Mouse (Mus musculus) intestine, postnatal 0 days (tissue): ENCODE measurements around the gene Cnot11. TPM values are rescaled to one million over a fixed set of nuclear protein-coding genes. Genes with fewer than 3 reads are reported as not detected.
"Not testable (repeated sequence)": the region's sequence is repeated elsewhere in the genome, so short reads cannot be mapped to it uniquely, and the experiment has no call there.

Source experiments
- ATAC-seq: fragments of 200-750 bp; cut with Nextera tagmentation; 2 replicates; pipeline ENCODE4 v1.8.0; 2017; ENCODE audit warnings: mild to moderate bottlenecking, moderate TSS enrichment, moderate library complexity
- H3K27ac ChIP-seq: fragments of 300-500 bp; sonication (generic); 2 replicates; pipeline ENCODE4 v1.5.1; 2014; ENCODE audit warnings: mild to moderate bottlenecking, low read depth, low read length, moderate library complexity
- H3K27me3 ChIP-seq: fragments of 300-500 bp; sonication (generic); replicated peaks from 2 replicates; pipeline ENCODE4 v1.6.1; 2014; ENCODE audit warnings: low read length, mixed read lengths; ENCODE audit not compliant: control insufficient read depth, insufficient read depth
- H3K36me3 ChIP-seq: fragments of 300-500 bp; sonication (generic); 2 replicates; pipeline ENCODE4 v1.6.1; 2014; ENCODE audit warnings: mild to moderate bottlenecking, moderate library complexity; ENCODE audit not compliant: control insufficient read depth, insufficient read depth
- H3K4me1 ChIP-seq: fragments of 300-500 bp; sonication (generic); replicated peaks from 2 replicates; pipeline ENCODE4 v1.6.1; 2014; ENCODE audit warnings: antibody characterized with exemption, low read length, mixed read lengths; ENCODE audit not compliant: control insufficient read depth, insufficient read depth
- H3K4me2 ChIP-seq: fragments of 300-500 bp; sonication (generic); replicated peaks from 2 replicates; pipeline ENCODE4 v1.6.1; 2014; ENCODE audit warnings: low read depth, mild to moderate bottlenecking, moderate library complexity
- H3K4me3 ChIP-seq: fragments of 300-500 bp; sonication (generic); 2 replicates; pipeline ENCODE4 v1.5.1; 2014; ENCODE audit warnings: low read depth, low read length
- H3K9ac ChIP-seq: fragments of 300-500 bp; sonication (generic); 2 replicates; pipeline ENCODE4 v1.6.1; 2014; ENCODE audit warnings: mild to moderate bottlenecking, low read depth, low read length
- H3K9me3 ChIP-seq: fragments of 300-500 bp; sonication (generic); 2 replicates; pipeline ENCODE4 v1.6.1; 2016; ENCODE audit warnings: mixed run types; ENCODE audit not compliant: control insufficient read depth
- CTCF ChIP-seq: sonication (generic); IDR thresholded peaks from 2 replicates; pipeline ENCODE4 v1.5.1; 2016; ENCODE audit warnings: low read depth, mild to moderate bottlenecking, control low read depth, antibody characterized with exemption, moderate library complexity
- WGBS: fragments of 180-500 bp; shearing (Covaris S2); extraction: QIAGEN DNeasy Blood & Tissue Kit; methylation state at CpG from one replicate; pipeline ENCODE4 v1.1.7; 2014; 5-methylcytosine and 5-hydroxymethylcytosine counted together
- polyA plus RNA-seq: library from polyadenylated mRNA; unstranded; fragments of >200 nt; fragmentation: Nextera tagmentation; extraction: Ambion mirVana; gene quantifications from 2 replicates; pipeline ENCODE4 v1.2.1, GENCODE M21; 2015

The Cnot11 gene
- polyA plus RNA-seq, 1 experiment from 2014 or later: 13.5 TPM

DNA sequence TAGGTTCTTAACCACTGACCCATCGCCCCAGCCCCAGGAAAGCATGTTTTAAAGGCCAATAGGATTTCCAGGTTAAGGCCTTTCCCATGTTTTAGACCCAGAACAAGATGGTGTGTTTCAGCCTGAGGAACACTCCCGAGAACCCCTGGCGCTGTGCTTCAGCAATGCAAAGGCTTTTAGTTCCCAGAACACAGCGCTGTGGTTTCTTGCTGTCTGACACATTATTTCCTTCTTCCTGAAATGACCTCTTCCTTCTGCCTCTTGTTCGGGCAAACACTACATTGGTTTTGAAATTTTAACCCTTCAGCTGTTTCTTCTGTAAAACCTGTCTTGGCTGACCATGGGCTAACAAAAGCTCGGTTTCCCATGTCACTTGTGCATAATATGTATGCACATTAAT lies 44.3 kb downstream of the Cnot11 start:
- no peak overlapping the region for H3K9ac ChIP-seq
- WGBS: 71% methylated on average over 6 of the region's 6 CpGs
- H3K4me3 ChIP-seq: no peak overlapping the region
- no peaks in the 10 kb centered on the region for H3K36me3 ChIP-seq
- H3K9me3 ChIP-seq: no peaks in the 10 kb centered on the region
- no peak overlapping the region; the same call in 1 of the 2 replicates for H3K27ac ChIP-seq
- no peaks in the 10 kb centered on the region for H3K27me3 ChIP-seq
- no peak for ATAC-seq
- peaks cover 7% of the 10 kb centered on the region; the same call in 1 of the 2 replicates for H3K4me1 ChIP-seq
- no peak overlapping the region for H3K4me2 ChIP-seq
- no peak for TF ChIP-seq CTCF

DNA sequence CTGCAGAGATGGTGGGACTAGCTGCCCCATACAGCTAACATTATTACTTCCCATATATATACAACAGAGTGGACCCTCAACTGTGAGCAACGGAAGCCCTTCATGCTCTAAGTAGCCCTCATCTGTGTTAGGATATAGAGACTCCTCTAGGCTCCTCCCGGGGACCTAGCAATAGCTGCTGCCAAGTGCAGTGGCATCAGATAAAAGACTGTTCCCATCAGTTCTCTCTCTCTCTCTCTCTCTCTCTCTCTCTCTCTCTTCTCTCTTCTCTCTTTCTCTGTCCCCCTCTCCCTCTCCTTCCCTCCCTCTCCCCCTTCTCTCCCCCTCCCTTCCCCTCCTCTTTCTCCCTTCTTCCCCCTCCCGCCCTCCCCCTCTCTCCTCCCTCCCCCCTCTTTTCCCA lies 46.4 kb downstream of the Cnot11 start:
- ATAC-seq: no peak
- H3K4me2 ChIP-seq: no peak overlapping the region
- no peaks in the 10 kb centered on the region for H3K9me3 ChIP-seq
- TF ChIP-seq CTCF: no peak
- no peak overlapping the region for H3K9ac ChIP-seq
- H3K27me3 ChIP-seq: no peaks in the 10 kb centered on the region
- no peaks in the 10 kb centered on the region for H3K36me3 ChIP-seq
- WGBS: 74% methylated on average over 2 of the region's 3 CpGs
- H3K4me3 ChIP-seq: no peak overlapping the region
- H3K27ac ChIP-seq: no peak overlapping the region
- H3K4me1 ChIP-seq: peaks cover 7% of the 10 kb centered on the region; the same call in 1 of the 2 replicates

DNA sequence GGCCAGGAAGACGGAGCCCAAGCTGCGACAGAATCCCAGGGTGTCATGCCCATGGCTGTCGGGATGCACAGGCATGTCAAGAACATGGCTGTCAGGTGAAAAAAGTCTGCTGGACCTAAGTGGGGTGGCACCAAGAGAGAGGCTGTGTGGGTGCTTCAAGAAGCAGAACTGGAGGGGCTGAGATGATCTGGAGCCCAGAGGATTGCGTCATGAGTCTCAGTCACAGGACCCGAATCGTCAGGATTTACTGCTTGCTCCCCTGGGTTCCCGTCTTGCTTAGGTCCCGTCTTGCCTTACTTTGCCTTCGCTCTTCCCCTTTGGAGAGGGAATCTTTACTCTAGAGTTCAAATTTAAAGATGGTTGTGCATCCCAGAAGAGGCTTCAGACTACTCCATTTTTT lies 48.4 kb downstream of the Cnot11 start:
- Histone ChIP-seq H3K27ac (no peak overlapping the region), H3K4me1 (peaks cover 5% of the 10 kb centered on the region; the same call in 1 of the 2 replicates), H3K4me3 (no peak overlapping the region), H3K4me2 (no peak overlapping the region), H3K9me3 (no peaks in the 10 kb centered on the region), H3K27me3 (no peaks in the 10 kb centered on the region), H3K9ac (no peak overlapping the region), H3K36me3 (no peaks in the 10 kb centered on the region)
- no peak for ATAC-seq
- TF ChIP-seq CTCF: no peak
- WGBS: 83% methylated on average over 9 of the region's 9 CpGs

DNA sequence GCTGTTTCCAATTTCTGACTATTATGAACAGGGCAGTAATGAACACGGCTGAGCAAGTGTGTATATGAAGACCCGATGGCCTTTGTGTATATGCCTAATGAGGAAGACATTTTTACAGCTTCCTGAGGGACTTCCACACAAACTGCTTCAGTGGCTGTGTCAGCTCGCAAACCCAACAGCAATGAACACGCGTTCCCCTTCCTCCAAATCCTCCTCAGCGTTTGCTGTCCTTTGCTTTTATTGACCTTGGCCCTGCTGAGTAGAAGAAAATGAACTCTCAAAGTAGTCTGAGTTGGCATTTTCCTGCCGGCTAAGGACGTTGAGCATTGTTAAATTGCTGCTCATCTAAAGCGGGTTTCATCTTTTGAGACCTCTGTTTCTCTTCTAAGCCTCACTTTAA lies 50.6 kb downstream of the Cnot11 start:
- H3K4me1 ChIP-seq: no peaks in the 10 kb centered on the region
- no peak overlapping the region for H3K4me3 ChIP-seq
- no peak overlapping the region for H3K9ac ChIP-seq
- no peaks in the 10 kb centered on the region for H3K27me3 ChIP-seq
- ATAC-seq: no peak
- no peak overlapping the region for H3K27ac ChIP-seq
- WGBS: 72% methylated on average over 9 of the region's 9 CpGs
- H3K4me2 ChIP-seq: no peak overlapping the region
- no peak for TF ChIP-seq CTCF
- H3K36me3 ChIP-seq: no peaks in the 10 kb centered on the region
- H3K9me3 ChIP-seq: no peaks in the 10 kb centered on the region

DNA sequence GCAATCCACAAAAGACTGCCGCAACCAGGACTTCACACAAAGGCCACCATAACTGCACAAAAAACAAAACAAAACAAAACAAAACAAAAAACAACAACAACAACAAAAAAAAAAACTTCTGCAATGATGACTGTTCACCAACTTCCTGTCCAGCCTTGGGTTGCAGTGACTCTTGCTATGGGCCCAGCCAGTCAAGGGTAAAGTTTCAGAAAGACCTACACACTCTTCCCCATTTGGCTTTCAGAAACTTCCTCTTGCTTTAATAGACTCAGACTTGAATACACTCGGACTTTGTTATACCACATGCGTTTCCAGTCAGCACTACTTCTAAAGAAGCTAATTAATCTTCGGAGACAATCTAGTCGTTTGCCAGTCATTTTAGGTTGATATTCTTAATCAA lies 55.4 kb downstream of the Cnot11 start:
- WGBS: 74% methylated on average over 5 of the region's 5 CpGs
- no peak for TF ChIP-seq CTCF
- Histone ChIP-seq H3K9ac (no peak overlapping the region), H3K4me1 (no peaks in the 10 kb centered on the region), H3K36me3 (no peaks in the 10 kb centered on the region), H3K27me3 (no peaks in the 10 kb centered on the region), H3K4me2 (no peak overlapping the region), H3K9me3 (no peaks in the 10 kb centered on the region), H3K27ac (no peak overlapping the region), H3K4me3 (no peak overlapping the region)
- no peak for ATAC-seq

DNA sequence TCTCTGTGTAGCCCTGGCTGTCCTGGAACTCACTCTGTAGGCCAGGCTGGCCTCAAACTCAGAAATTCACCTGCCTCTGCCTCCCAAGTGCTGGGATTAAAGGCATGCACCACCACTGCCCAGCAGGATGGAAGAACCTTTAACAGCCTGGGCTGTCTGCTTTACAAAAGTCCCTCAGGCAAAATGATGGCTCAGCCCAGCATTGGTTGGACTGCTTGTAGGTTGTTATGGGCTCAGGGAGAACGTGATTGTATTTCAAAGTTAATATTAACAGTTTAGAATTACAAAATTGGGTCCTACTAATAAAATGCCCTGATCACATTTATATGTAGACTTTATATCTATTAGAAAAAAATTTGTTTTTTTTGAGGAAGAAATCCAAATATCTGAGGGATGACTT lies 56.8 kb downstream of the Cnot11 start:
- H3K27me3 ChIP-seq, ATAC-seq, H3K27ac ChIP-seq, H3K9me3 ChIP-seq, H3K9ac ChIP-seq, H3K4me2 ChIP-seq, H3K4me3 ChIP-seq, H3K36me3 ChIP-seq, H3K4me1 ChIP-seq: not testable (repeated sequence)
- 26% methylated on average over 1 of the region's 1 CpGs for WGBS

DNA sequence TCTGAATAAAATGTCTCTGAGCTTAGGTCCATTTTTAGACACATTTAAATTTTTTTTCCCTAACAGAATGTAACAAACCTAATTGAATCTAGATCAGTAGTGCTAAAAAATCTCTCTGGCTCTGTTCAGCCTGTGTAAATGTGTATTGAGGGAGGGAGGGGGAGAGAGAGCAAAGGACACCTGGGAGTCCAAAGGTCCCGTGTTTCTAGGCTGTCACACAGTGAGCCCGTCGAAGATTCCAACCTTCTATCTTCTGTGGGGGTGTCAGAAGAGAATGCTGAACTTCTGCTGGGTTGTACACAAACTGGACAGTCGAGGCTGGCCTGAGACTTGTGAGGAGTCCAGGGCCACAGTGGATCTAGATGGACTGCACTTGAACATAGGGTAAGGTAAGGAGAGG lies 57.3 kb downstream of the Cnot11 start:
- Histone ChIP-seq H3K4me1 (no peaks in the 10 kb centered on the region), H3K9ac (no peak overlapping the region), H3K27ac (no peak overlapping the region), H3K9me3 (no peaks in the 10 kb centered on the region), H3K36me3 (no peaks in the 10 kb centered on the region), H3K27me3 (no peaks in the 10 kb centered on the region), H3K4me3 (no peak overlapping the region), H3K4me2 (no peak overlapping the region)
- TF ChIP-seq CTCF: no peak
- peak; percentile 84 for ATAC-seq
- 32% methylated on average over 4 of the region's 4 CpGs for WGBS
